Mouse (Mus musculus): Measurements from ENCODE around the gene Mb.
A peak's percentile ranks its signal among the peaks of the same experiment; 100 is the strongest.

- TF ChIP-seq EP300 (IDR thresholded peaks at IDR 0.05; ENCODE audit: insufficient read depth, low read depth, low read length): peak; percentile 97
- no peak for TF ChIP-seq CTCF (IDR thresholded peaks at IDR 0.05)
- TF ChIP-seq POLR2A (IDR thresholded peaks at IDR 0.05; ENCODE audit: insufficient read depth, low read depth, low read length): peak; percentile 61
Measured at GRCm38 (mm10) chr15:77019533-77019932, 30.9 kb downstream of the Mb start.

Measured in heart, adult 2 months (tissue).